Mouse (Mus musculus) kidney, adult 2 months (tissue): ENCODE measurements at regions not wholly inside any gene's neighbourhood (a gene's known extent, or its start where the extent isn't known, plus 50 kb on each side); places are given as distances from the start of the nearest gene placed in this dataset.

Experiments
- CTCF ChIP-seq: fragments of 200-500 bp; conservative IDR thresholded peaks from 2 replicates; pipeline ENCODE4 v1.5.1; 2011; ENCODE audit warnings: low read depth, mild to moderate bottlenecking, control low read depth, low read length, moderate library complexity, mixed read lengths; ENCODE audit not compliant: insufficient read depth, insufficient read length
- POLR2A ChIP-seq: fragments of 200-500 bp; IDR thresholded peaks from one replicate; pipeline ENCODE4 v1.6.1; 2011; ENCODE audit warnings: low read depth, low read length, control low read depth

DNA sequence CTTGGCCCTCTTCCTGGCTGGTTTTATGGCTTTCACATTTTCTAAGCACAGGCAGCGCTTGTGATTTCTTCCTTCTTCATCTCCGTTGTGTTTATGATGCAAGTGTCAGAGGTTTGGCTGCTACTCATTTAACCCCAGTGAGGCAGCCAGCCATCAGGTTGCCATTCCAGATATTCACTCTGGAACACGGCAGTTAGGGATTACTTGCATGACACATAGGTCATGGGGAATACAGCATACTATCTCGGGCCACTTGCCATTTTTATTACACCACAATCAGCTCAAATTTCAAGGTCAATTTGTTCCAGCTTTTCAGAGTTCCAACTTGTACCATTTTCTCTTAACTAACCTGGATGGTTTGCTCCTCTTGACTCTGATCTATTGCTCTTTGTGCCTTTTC lies 223.7 kb upstream of the Ccdc54 start:
- TF ChIP-seq CTCF (no peak), POLR2A (no peak)
